Mouse (Mus musculus): ENCODE data around the gene Dram1. TPM values are rescaled to one million over a fixed set of nuclear protein-coding genes. Genes with fewer than 3 reads are reported as not detected.

Dram1 gene
- total and polyA plus RNA-seq, 3 experiments: 0.04 TPM; not detected in 2

GRCm38 (mm10) chr10:88372436-88372835 lies 6.4 kb downstream of the Dram1 start:
- Histone ChIP-seq H3K27me3 (replicated peaks) (no peaks in the 10 kb centered on the region), H3K4me2 (ENCODE audit: insufficient read depth, low read depth, poor library complexity, severe bottlenecking) (no peak overlapping the region), H3K79me2 (replicated peaks; ENCODE audit: control insufficient read depth, extremely low read depth, insufficient read depth, poor library complexity, severe bottlenecking) (no peaks in the 10 kb centered on the region), H3K36me3 (replicated peaks in 1 of 2; ENCODE audit: control insufficient read depth in 1 of 2, insufficient read depth in 1 of 2, low read length in 1 of 2) (no peaks in the 10 kb centered on the region), H3K9me3 (replicated peaks; ENCODE audit: low read length) (no peaks in the 10 kb centered on the region), H3K27ac (ENCODE audit: insufficient read depth, low read depth) (no peak overlapping the region), H3K4me1 (ENCODE audit: control insufficient read depth in 1 of 2, insufficient read depth in 2 of 2) (peaks cover 3 to 12% of the 10 kb centered on the region in 2 experiments; a peak in 1 of 4 replicates), H3K9ac (ENCODE audit: insufficient read depth, low read depth) (no peak overlapping the region), H3K4me3 (replicated peaks in 1 of 3; ENCODE audit: low read depth in 2 of 3, low read length in 2 of 3, poor library complexity in 1 of 3) (no peak overlapping the region)
- in situ Hi-C loops (cut with MboI; ENCODE audit: low pct_ligation_motif_present, low pct_unique_long_range_greater_than_20kb, low sequenced_read_pairs): loop anchor here (25.0 kb wide), 1 partner anchor 215 kb away; no protein-coding TSS in a partner anchor
- no peak for DNase-seq (ENCODE audit: extremely low read depth)
- TF ChIP-seq RCOR1 (conservative IDR thresholded peaks at IDR 0.05; ENCODE audit: low read depth, low read length) (no peak), CHD1 (IDR thresholded peaks at IDR 0.05; ENCODE audit: low read depth, low read length) (no peak), KAT2A (IDR thresholded peaks at IDR 0.05; ENCODE audit: insufficient replicate concordance, low read length) (no peak), POLR2AphosphoS2 (IDR thresholded peaks at IDR 0.05; ENCODE audit: low read depth, low read length) (no peak), USF2 (conservative IDR thresholded peaks at IDR 0.05; ENCODE audit: low read depth, low read length) (no peak), ZMIZ1 (IDR thresholded peaks at IDR 0.05; ENCODE audit: low read depth, low read length) (no peak), PAX5 (IDR thresholded peaks at IDR 0.05; ENCODE audit: low read length) (no peak), NRF1 (IDR thresholded peaks at IDR 0.05; ENCODE audit: low read depth, low read length) (no peak), MYC (IDR thresholded peaks at IDR 0.05; ENCODE audit: low read depth, low read length) (no peak), CTCF (conservative IDR thresholded peaks at IDR 0.05 in 1 of 2, IDR thresholded peaks at IDR 0.05 in 1 of 2; ENCODE audit: low read depth in 2 of 2, low read length in 2 of 2) (no peak)
- dilution Hi-C loops (cut with MboI; ENCODE audit: extremely low pct_ligation_motif_present, extremely low pct_unique_long_range_greater_than_20kb, low sequenced_read_pairs): no loop called here

GRCm38 (mm10) chr10:88371793-88372192 lies 7.1 kb downstream of the Dram1 start:
- in situ Hi-C loops (cut with MboI; ENCODE audit: low pct_ligation_motif_present, low pct_unique_long_range_greater_than_20kb, low sequenced_read_pairs) (loop anchor here (25.0 kb wide), 1 partner anchor 216 kb away; no protein-coding TSS in a partner anchor), dilution Hi-C loops (cut with MboI; ENCODE audit: extremely low pct_ligation_motif_present, extremely low pct_unique_long_range_greater_than_20kb, low sequenced_read_pairs) (no loop called here)
- H3K9ac ChIP-seq (ENCODE audit: insufficient read depth, low read depth): no peak overlapping the region
- no peak overlapping the region for H3K4me2 ChIP-seq (ENCODE audit: insufficient read depth, low read depth, poor library complexity, severe bottlenecking)
- no peak for DNase-seq (ENCODE audit: extremely low read depth)
- no peaks in the 10 kb centered on the region for H3K36me3 ChIP-seq (replicated peaks in 1 of 2; ENCODE audit: control insufficient read depth in 1 of 2, insufficient read depth in 1 of 2, low read length in 1 of 2)
- peaks cover 3 to 8% of the 10 kb centered on the region in 2 experiments; a peak in 1 of 4 replicates for H3K4me1 ChIP-seq (ENCODE audit: control insufficient read depth in 1 of 2, insufficient read depth in 2 of 2)
- H3K79me2 ChIP-seq (replicated peaks; ENCODE audit: control insufficient read depth, extremely low read depth, insufficient read depth, poor library complexity, severe bottlenecking): no peaks in the 10 kb centered on the region
- no peak overlapping the region for H3K27ac ChIP-seq (ENCODE audit: insufficient read depth, low read depth)
- H3K4me3 ChIP-seq (replicated peaks in 1 of 3; ENCODE audit: low read depth in 2 of 3, low read length in 2 of 3, poor library complexity in 1 of 3): no peak overlapping the region
- TF ChIP-seq NRF1 (IDR thresholded peaks at IDR 0.05; ENCODE audit: low read depth, low read length) (no peak), CTCF (conservative IDR thresholded peaks at IDR 0.05 in 1 of 2, IDR thresholded peaks at IDR 0.05 in 1 of 2; ENCODE audit: low read depth in 2 of 2, low read length in 2 of 2) (peak; percentile 53 to 68), POLR2A (IDR thresholded peaks at IDR 0.05; ENCODE audit: low read depth, low read length) (no peak), ZC3H11A (IDR thresholded peaks at IDR 0.05; ENCODE audit: low read depth, low read length) (no peak), SMC3 (IDR thresholded peaks at IDR 0.05; ENCODE audit: low read depth, low read length) (0 out of 2 replicates have a peak, but pooled peaks have one; percentile 18)
- H3K27me3 ChIP-seq (replicated peaks): no peaks in the 10 kb centered on the region
- H3K9me3 ChIP-seq (replicated peaks; ENCODE audit: low read length): no peaks in the 10 kb centered on the region

GRCm38 (mm10) chr10:88369233-88369632 lies 9.6 kb downstream of the Dram1 start:
- no peaks in the 10 kb centered on the region for H3K27me3 ChIP-seq (replicated peaks)
- no peak overlapping the region for H3K9ac ChIP-seq (ENCODE audit: insufficient read depth, low read depth)
- dilution Hi-C loops (cut with MboI; ENCODE audit: extremely low pct_ligation_motif_present, extremely low pct_unique_long_range_greater_than_20kb, low sequenced_read_pairs) (no loop called here), in situ Hi-C loops (cut with MboI; ENCODE audit: low pct_ligation_motif_present, low pct_unique_long_range_greater_than_20kb, low sequenced_read_pairs) (loop anchor here (25.0 kb wide), 1 partner anchor 218 kb away; no protein-coding TSS in a partner anchor)
- H3K27ac ChIP-seq (ENCODE audit: insufficient read depth, low read depth): no peak overlapping the region
- no peaks in the 10 kb centered on the region for H3K79me2 ChIP-seq (replicated peaks; ENCODE audit: control insufficient read depth, extremely low read depth, insufficient read depth, poor library complexity, severe bottlenecking)
- H3K9me3 ChIP-seq (replicated peaks; ENCODE audit: low read length): no peaks in the 10 kb centered on the region
- DNase-seq (ENCODE audit: extremely low read depth): no peak
- H3K4me1 ChIP-seq (ENCODE audit: control insufficient read depth in 1 of 2, insufficient read depth in 2 of 2): 0 out of 4 replicates have a peak, but pooled peaks cover 3 to 4% of the 10 kb centered on the region in 2 experiments
- no peaks in the 10 kb centered on the region for H3K36me3 ChIP-seq (replicated peaks in 1 of 2; ENCODE audit: control insufficient read depth in 1 of 2, insufficient read depth in 1 of 2, low read length in 1 of 2)
- TF ChIP-seq MAZ (IDR thresholded peaks at IDR 0.05; ENCODE audit: low read depth, low read length) (no peak), CHD2 (IDR thresholded peaks at IDR 0.05; ENCODE audit: low read length) (no peak), GABPA (IDR thresholded peaks at IDR 0.05; ENCODE audit: insufficient replicate concordance, low read depth, low read length) (no peak)
- H3K4me2 ChIP-seq (ENCODE audit: insufficient read depth, low read depth, poor library complexity, severe bottlenecking): no peak overlapping the region
- no peak overlapping the region for H3K4me3 ChIP-seq (replicated peaks in 1 of 3; ENCODE audit: low read depth in 2 of 3, low read length in 2 of 3, poor library complexity in 1 of 3)

Data from CH12.LX (cell line).